Mouse (Mus musculus) fat pad, adult 2 months (tissue): ENCODE data around the gene Prss50.

Experiments used
- DNase-seq: peaks from one replicate; pipeline ENCODE4 v3.0.0-alpha.2; 2011; ENCODE audit warnings: low read depth, low spot score; ENCODE audit errors: extremely low read depth

Gene Prss50

GRCm38 (mm10) chr9:110899451-110900008 is 41.8 kb downstream of the Prss50 start:
- DNase-seq, result no peak

GRCm38 (mm10) chr9:110901204-110901603 is 43.4 kb downstream of the Prss50 start:
- no peak for DNase-seq

GRCm38 (mm10) chr9:110902271-110902670 is 44.5 kb downstream of the Prss50 start:
- DNase-seq, result no peak

- DNase-seq, result no peak
These were observed 49.6 kb downstream of the Prss50 start for GRCm38 (mm10) chr9:110907201-110907837.

- DNase-seq, result no peak
These were observed 50.3 kb downstream of the Prss50 start for GRCm38 (mm10) chr9:110907838-110908630.

GRCm38 (mm10) chr9:110908631-110909016 is 50.9 kb downstream of the Prss50 start:
- DNase-seq, result no peak

- DNase-seq, result no peak
These were observed 51.7 kb downstream of the Prss50 start for GRCm38 (mm10) chr9:110909371-110909967.
